Mouse (Mus musculus) bone marrow, adult 2 months (tissue): ENCODE measurements around the gene Gm20716.

ENCODE experiments used
- CTCF ChIP-seq: fragments of 200-500 bp; IDR thresholded peaks from 2 replicates; pipeline ENCODE4 v1.5.1; 2011; ENCODE audit warnings: low read length, control low read depth; ENCODE audit not compliant: control insufficient read depth, insufficient read depth
- POLR2A ChIP-seq: fragments of 200-500 bp; IDR thresholded peaks from 2 replicates; pipeline ENCODE4 v1.6.1; 2011; ENCODE audit warnings: low read depth, mild to moderate bottlenecking, control low read depth, low read length, borderline replicate concordance; ENCODE audit not compliant: control insufficient read depth

DNA sequence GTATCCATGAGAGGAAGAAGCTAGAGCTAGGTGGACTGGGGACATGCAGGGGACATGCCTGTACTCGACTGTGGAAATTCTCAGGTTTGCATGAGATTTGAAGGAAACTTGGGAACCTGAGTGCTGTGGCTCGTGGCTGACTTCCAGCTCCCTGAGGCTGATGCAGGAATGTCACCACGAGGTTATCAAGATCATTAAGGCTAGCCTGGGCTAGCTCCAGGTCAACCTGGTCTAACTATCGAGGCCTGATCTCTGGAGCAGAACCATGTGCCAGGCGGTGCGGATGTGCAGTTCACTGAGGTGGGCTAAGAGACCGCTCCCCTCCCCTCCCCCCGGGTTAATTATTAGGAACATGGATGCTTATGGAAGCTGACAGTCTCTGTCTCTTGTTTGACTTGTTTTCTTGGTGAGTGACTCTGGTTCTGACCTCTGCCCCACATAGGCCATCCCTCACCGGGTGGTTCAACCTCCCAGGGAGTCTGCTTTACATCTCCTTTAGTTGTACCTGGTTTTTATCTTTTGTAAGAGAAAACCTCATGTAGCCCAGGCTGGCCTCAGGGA lies 69.7 kb downstream of the Gm20716 start:
- TF ChIP-seq CTCF, result no peak
- TF ChIP-seq POLR2A, result no peak
